Mouse (Mus musculus): ENCODE data around the gene Gm10837. TPM values are rescaled to one million over a fixed set of nuclear protein-coding genes. Genes with fewer than 3 reads are reported as not detected.
"Not testable (repeated sequence)": the region's sequence is repeated elsewhere in the genome, so short reads cannot be mapped to it uniquely, and the experiment has no call there.

Gene Gm10837
- polyA plus RNA-seq, 1 experiment from 2014 or later, result 0.84 TPM

- ATAC-seq, result peak; percentile 19; the same call in 1 of the 2 replicates
Observed at GRCm38 (mm10) chr14:122463734-122464341, 26.5 kb upstream of the Gm10837 start.

DNA sequence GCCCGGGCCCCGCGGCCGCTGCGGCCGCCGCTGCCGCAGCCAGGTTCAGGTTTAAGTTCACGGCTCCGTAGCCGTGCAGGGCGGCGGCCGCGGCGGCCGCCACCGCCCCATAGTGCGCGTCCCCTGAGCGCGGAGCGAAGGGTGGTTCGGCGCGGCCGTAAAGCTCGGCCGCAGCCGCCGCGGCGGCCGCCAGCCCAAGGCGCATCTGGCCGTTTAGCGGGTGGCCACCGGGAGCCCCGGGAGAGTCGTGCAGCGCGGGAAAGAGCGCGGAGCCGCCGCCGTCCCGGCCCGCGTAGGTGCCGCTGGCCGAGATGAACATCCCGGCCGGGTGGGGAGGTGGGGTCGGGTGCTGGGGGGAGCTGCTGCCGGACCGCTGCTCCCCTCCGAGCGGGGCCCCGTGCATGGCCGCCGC lies 26.0 kb upstream of the Gm10837 start:
- peaks cover 23% of the 10 kb centered on the region for H3K27me3 ChIP-seq (replicated peaks; ENCODE audit: control insufficient read depth, insufficient read depth, low read length)
- H3K9me3 ChIP-seq (ENCODE audit: control insufficient read depth, low read length), result no peaks in the 10 kb centered on the region
- peak overlapping the region; percentile 77 for H3K9ac ChIP-seq (ENCODE audit: low read depth, low read length)
- peak overlapping the region; percentile 66 for H3K4me2 ChIP-seq (ENCODE audit: low read length)
- under 1% methylated on average over 44 of the region's 62 CpGs for WGBS
- H3K4me1 ChIP-seq (ENCODE audit: control insufficient read depth, insufficient read depth, low read depth, low read length), result peaks cover 10% of the 10 kb centered on the region
- no peaks in the 10 kb centered on the region for H3K36me3 ChIP-seq (ENCODE audit: control insufficient read depth, insufficient read depth, low read length)
- H3K27ac ChIP-seq (ENCODE audit: low read depth, low read length), result peak overlapping the region; percentile 93
- H3K4me3 ChIP-seq (ENCODE audit: low read length), result peak overlapping the region; percentile 57
- ATAC-seq, result peak; percentile 7; the same call in 1 of the 2 replicates

More at GRCm38 (mm10) chr14:122463734-122464341, 26.5 kb upstream of the Gm10837 start:
- Histone ChIP-seq H3K9ac (ENCODE audit: low read depth, low read length) (peak overlapping the region; percentile 77), H3K27me3 (replicated peaks; ENCODE audit: control insufficient read depth, insufficient read depth, low read length) (peaks cover 21% of the 10 kb centered on the region), H3K4me2 (ENCODE audit: low read length) (peak overlapping the region; percentile 66), H3K27ac (ENCODE audit: low read depth, low read length) (peak overlapping the region; percentile 93), H3K4me3 (ENCODE audit: low read length) (peak overlapping the region; percentile 57)
- not testable (repeated sequence) for H3K4me1 ChIP-seq (ENCODE audit: control insufficient read depth, insufficient read depth, low read depth, low read length); H3K36me3 ChIP-seq (ENCODE audit: control insufficient read depth, insufficient read depth, low read length); H3K9me3 ChIP-seq (ENCODE audit: control insufficient read depth, low read length)
- 0% methylated on average over 41 of the region's 58 CpGs for WGBS

- 1% methylated on average over 40 of the region's 62 CpGs for WGBS
- Histone ChIP-seq H3K4me2 (ENCODE audit: low read length) (peak within 1 kb of the TSS; percentile 66), H3K9me3 (ENCODE audit: control insufficient read depth, low read length) (no peaks in the 10 kb centered on the region), H3K36me3 (ENCODE audit: control insufficient read depth, insufficient read depth, low read length) (no peaks in the 10 kb centered on the region), H3K9ac (ENCODE audit: low read depth, low read length) (peak within 1 kb of the TSS; percentile 77), H3K27ac (ENCODE audit: low read depth, low read length) (peak within 1 kb of the TSS; percentile 93), H3K4me1 (ENCODE audit: control insufficient read depth, insufficient read depth, low read depth, low read length) (peaks cover 10% of the 10 kb centered on the region), H3K4me3 (ENCODE audit: low read length) (peak within 1 kb of the TSS; percentile 57), H3K27me3 (replicated peaks; ENCODE audit: control insufficient read depth, insufficient read depth, low read length) (peaks cover 26% of the 10 kb centered on the region)
- peak; percentile 88 for ATAC-seq
Observed at GRCm38 (mm10) chr14:122464763-122465741, 25.3 kb upstream of the Gm10837 start, which contains the start of gene Zic5. Gene Zic5 (minus strand): TSS chr14:122465677.

GRCm38 (mm10) chr14:122465931-122466490 lies 24.4 kb upstream of the Gm10837 start:
- H3K4me3 ChIP-seq (ENCODE audit: low read length), result peak overlapping the region; percentile 57
- H3K27me3 ChIP-seq (replicated peaks; ENCODE audit: control insufficient read depth, insufficient read depth, low read length), result peaks cover 28% of the 10 kb centered on the region
- H3K4me1 ChIP-seq (ENCODE audit: control insufficient read depth, insufficient read depth, low read depth, low read length), result peaks cover 10% of the 10 kb centered on the region
- H3K27ac ChIP-seq (ENCODE audit: low read depth, low read length), result peak overlapping the region; percentile 93
- H3K9ac ChIP-seq (ENCODE audit: low read depth, low read length), result peak overlapping the region; percentile 39; the same call in 1 of the 2 replicates
- no peak for ATAC-seq
- peak overlapping the region; percentile 66 for H3K4me2 ChIP-seq (ENCODE audit: low read length)
- H3K9me3 ChIP-seq (ENCODE audit: control insufficient read depth, low read length), result no peaks in the 10 kb centered on the region
- no peaks in the 10 kb centered on the region for H3K36me3 ChIP-seq (ENCODE audit: control insufficient read depth, insufficient read depth, low read length)
- WGBS, result 24% methylated on average over 13 of the region's 13 CpGs

GRCm38 (mm10) chr14:122466756-122467362 lies 23.5 kb upstream of the Gm10837 start:
- H3K27me3 ChIP-seq (replicated peaks; ENCODE audit: control insufficient read depth, insufficient read depth, low read length), result peaks cover 28% of the 10 kb centered on the region

GRCm38 (mm10) chr14:122467926-122468841 lies 22.2 kb upstream of the Gm10837 start:
- Histone ChIP-seq H3K27ac (ENCODE audit: low read depth, low read length) (peak overlapping the region; percentile 72), H3K36me3 (ENCODE audit: control insufficient read depth, insufficient read depth, low read length) (no peaks in the 10 kb centered on the region), H3K4me3 (ENCODE audit: low read length) (peak overlapping the region; percentile 24; the same call in 1 of the 2 replicates), H3K27me3 (replicated peaks; ENCODE audit: control insufficient read depth, insufficient read depth, low read length) (peaks cover 28% of the 10 kb centered on the region), H3K9me3 (ENCODE audit: control insufficient read depth, low read length) (no peaks in the 10 kb centered on the region), H3K9ac (ENCODE audit: low read depth, low read length) (peak overlapping the region; percentile 53), H3K4me1 (ENCODE audit: control insufficient read depth, insufficient read depth, low read depth, low read length) (peaks cover 10% of the 10 kb centered on the region), H3K4me2 (ENCODE audit: low read length) (peak overlapping the region; percentile 53)
- 15% methylated on average over 23 of the region's 23 CpGs for WGBS
- no peak for ATAC-seq

More at GRCm38 (mm10) chr14:122466756-122467362, 23.5 kb upstream of the Gm10837 start:
- H3K36me3 ChIP-seq (ENCODE audit: control insufficient read depth, insufficient read depth, low read length), result no peaks in the 10 kb centered on the region
- no peak overlapping the region for H3K27ac ChIP-seq (ENCODE audit: low read depth, low read length)
- H3K9me3 ChIP-seq (ENCODE audit: control insufficient read depth, low read length), result no peaks in the 10 kb centered on the region
- no peak overlapping the region for H3K9ac ChIP-seq (ENCODE audit: low read depth, low read length)
- no peak for ATAC-seq
- H3K4me3 ChIP-seq (ENCODE audit: low read length), result no peak overlapping the region
- WGBS, result 33% methylated on average over 7 of the region's 7 CpGs
- H3K4me1 ChIP-seq (ENCODE audit: control insufficient read depth, insufficient read depth, low read depth, low read length), result peaks cover 10% of the 10 kb centered on the region
- H3K4me2 ChIP-seq (ENCODE audit: low read length), result no peak overlapping the region; the same call in 1 of the 2 replicates

- Histone ChIP-seq H3K4me1 (ENCODE audit: control insufficient read depth, insufficient read depth, low read depth, low read length) (peaks cover 7% of the 10 kb centered on the region), H3K4me3 (ENCODE audit: low read length) (peak overlapping the region; percentile 24), H3K27me3 (replicated peaks; ENCODE audit: control insufficient read depth, insufficient read depth, low read length) (peaks cover 24% of the 10 kb centered on the region), H3K4me2 (ENCODE audit: low read length) (peak overlapping the region; percentile 53), H3K9me3 (ENCODE audit: control insufficient read depth, low read length) (no peaks in the 10 kb centered on the region), H3K36me3 (ENCODE audit: control insufficient read depth, insufficient read depth, low read length) (no peaks in the 10 kb centered on the region), H3K27ac (ENCODE audit: low read depth, low read length) (peak overlapping the region; percentile 72), H3K9ac (ENCODE audit: low read depth, low read length) (peak overlapping the region; percentile 53)
- 9% methylated on average over 28 of the region's 28 CpGs for WGBS
- no peak for ATAC-seq
Observed at GRCm38 (mm10) chr14:122468971-122469755, 21.2 kb upstream of the Gm10837 start.
